Mouse (Mus musculus) forebrain, embryonic 14.5 days (tissue): ENCODE results near the gene 2210011C24Rik. TPM values are rescaled to one million over a fixed set of nuclear protein-coding genes. Genes with fewer than 3 reads are reported as not detected.

Source experiments
- ATAC-seq: fragments of 200-750 bp; cut with Nextera tagmentation; 2 replicates; pipeline ENCODE4 v1.8.0; 2017; ENCODE audit warnings: mild to moderate bottlenecking, moderate library complexity
- DNase-seq: peaks from one replicate; pipeline ENCODE4 v3.0.0-alpha.2; 2015; ENCODE audit warnings: low spot score
- H3K27ac ChIP-seq: fragments of 300-500 bp; sonication (generic); 2 replicates; pipeline ENCODE4 v1.5.1; 2014; ENCODE audit warnings: low read depth, mild to moderate bottlenecking, control low read depth, low read length, moderate library complexity
- H3K27me3 ChIP-seq: fragments of 300-500 bp; sonication (generic); replicated peaks from 2 replicates; pipeline ENCODE4 v1.6.1; 2014; ENCODE audit warnings: low read length, control low read depth, mixed read lengths; ENCODE audit not compliant: control insufficient read depth, insufficient read depth
- H3K36me3 ChIP-seq: fragments of 300-500 bp; sonication (generic); 2 replicates; pipeline ENCODE4 v1.6.1; 2014; ENCODE audit warnings: low read length, control low read depth; ENCODE audit not compliant: control insufficient read depth, insufficient read depth
- H3K4me1 ChIP-seq: fragments of 300-500 bp; sonication (generic); 2 replicates; pipeline ENCODE4 v1.6.1; 2014; ENCODE audit warnings: antibody characterized with exemption, low read length, control low read depth; ENCODE audit not compliant: control insufficient read depth, insufficient read depth
- H3K4me2 ChIP-seq: fragments of 300-500 bp; sonication (generic); 2 replicates; pipeline ENCODE4 v1.6.1; 2014; ENCODE audit warnings: mild to moderate bottlenecking, control low read depth, low read length
- H3K4me3 ChIP-seq: fragments of 300-500 bp; sonication (generic); 2 replicates; pipeline ENCODE4 v1.5.1; 2014; ENCODE audit warnings: low read depth, low read length, control low read depth
- H3K9ac ChIP-seq: fragments of 300-500 bp; sonication (generic); 2 replicates; pipeline ENCODE4 v1.6.1; 2014; ENCODE audit warnings: mild to moderate bottlenecking, low read length, control low read depth, moderate library complexity
- H3K9me3 ChIP-seq: fragments of 300-500 bp; sonication (generic); replicated peaks from 2 replicates; pipeline ENCODE4 v1.6.1; 2016; ENCODE audit warnings: low read length, control low read depth, mixed read lengths; ENCODE audit not compliant: control insufficient read depth
- WGBS: fragments of 180-500 bp; shearing (Covaris S2); extraction: QIAGEN DNeasy Blood & Tissue Kit; methylation state at CpG from one replicate; pipeline ENCODE4 v1.1.7; 2014; 5-methylcytosine and 5-hydroxymethylcytosine counted together
- polyA plus RNA-seq: library from polyadenylated mRNA; unstranded; fragments of >200 nt; fragmentation: Nextera tagmentation; extraction: Ambion mirVana; gene quantifications from 2 replicates; pipeline ENCODE4 v1.2.1, GENCODE M21; 2014

Gene 2210011C24Rik
- not detected in 2 replicates for polyA plus RNA-seq

DNA sequence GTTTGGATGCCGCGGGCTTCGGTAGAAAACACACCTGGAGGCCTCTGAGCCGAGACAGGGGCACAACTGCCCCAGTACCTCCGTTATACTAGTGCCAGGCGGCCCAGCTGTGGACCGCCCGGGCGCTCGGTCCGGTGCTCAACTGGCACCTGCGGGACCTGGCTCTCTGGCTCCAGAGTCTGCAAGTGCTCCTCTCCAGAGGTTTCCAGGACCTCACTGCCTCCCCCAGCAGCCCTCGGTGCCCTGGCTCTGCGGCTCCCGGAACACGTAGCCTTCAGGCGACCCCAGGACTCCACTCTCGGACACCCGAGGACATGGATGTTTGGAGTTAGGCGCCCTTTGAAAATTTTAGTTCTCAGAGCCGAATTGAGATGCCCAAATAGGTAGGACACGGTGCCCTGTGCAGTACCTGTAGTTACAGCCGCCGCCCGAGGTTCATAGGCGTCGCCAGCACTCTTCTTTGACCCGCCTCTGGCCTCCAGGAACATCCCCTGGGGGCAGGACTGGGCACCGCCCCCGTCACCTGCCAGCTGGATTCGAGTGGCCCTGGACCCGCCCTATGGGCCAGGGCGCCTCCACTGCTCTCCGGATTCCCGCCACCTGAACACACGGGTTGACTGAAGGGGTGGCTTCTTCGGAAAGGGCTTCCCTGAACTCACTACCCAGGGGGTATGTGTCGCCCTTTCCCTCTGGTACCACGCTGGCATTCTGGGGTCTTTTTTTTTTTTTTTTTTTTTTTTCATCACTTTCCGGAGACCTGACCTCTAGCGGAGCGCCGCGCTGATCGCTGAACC, at the start of gene 2210011C24Rik:
Gene 2210011C24Rik (minus strand): TSS at position 467 of the 794 bp plus-strand sequence.
- peaks cover 38% of the 10 kb centered on the region for H3K27me3 ChIP-seq
- ATAC-seq (peak; percentile 22; the same call in 1 of the 2 replicates), DNase-seq (no peak)
- H3K4me1 ChIP-seq, result peaks cover 2% of the 10 kb centered on the region; the same call in 1 of the 2 replicates
- peak within 1 kb of the TSS; percentile 94 for H3K4me2 ChIP-seq
- peak within 1 kb of the TSS; percentile 57 for H3K9ac ChIP-seq
- H3K4me3 ChIP-seq, result peak within 1 kb of the TSS; percentile 52
- no peak within 1 kb of the TSS for H3K27ac ChIP-seq
- no peaks in the 10 kb centered on the region for H3K9me3 ChIP-seq
- H3K36me3 ChIP-seq, result no peaks in the 10 kb centered on the region
- under 1% methylated on average over 45 of the region's 45 CpGs for WGBS

DNA sequence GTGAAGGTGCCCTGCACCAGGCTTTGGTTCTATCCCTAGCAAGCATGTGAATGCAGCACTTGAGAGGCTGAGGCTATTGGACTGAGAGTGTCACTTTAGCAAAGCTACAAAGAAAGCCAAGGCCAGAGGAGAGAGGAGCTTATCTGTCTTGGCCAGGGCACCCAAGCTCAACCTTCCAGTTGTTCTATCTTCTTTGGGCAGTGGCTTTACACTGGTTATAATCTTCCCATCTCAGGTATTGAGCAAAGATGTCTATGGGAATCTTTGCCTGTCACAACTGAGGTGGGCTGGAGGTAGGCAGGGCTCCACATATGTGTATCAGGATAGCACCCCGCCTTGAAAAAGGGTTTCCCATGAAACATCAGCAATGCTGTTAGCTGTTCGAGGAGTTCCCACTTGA, 48.3 kb upstream of the 2210011C24Rik start:
- no peaks in the 10 kb centered on the region for H3K27me3 ChIP-seq
- no peaks in the 10 kb centered on the region for H3K36me3 ChIP-seq
- WGBS, result 89% methylated on average over 2 of the region's 2 CpGs
- H3K4me2 ChIP-seq, result no peak overlapping the region
- ATAC-seq (no peak), DNase-seq (no peak)
- H3K9me3 ChIP-seq, result no peaks in the 10 kb centered on the region
- H3K4me1 ChIP-seq, result no peaks in the 10 kb centered on the region
- no peak overlapping the region for H3K9ac ChIP-seq
- H3K27ac ChIP-seq, result no peak overlapping the region
- H3K4me3 ChIP-seq, result no peak overlapping the region

DNA sequence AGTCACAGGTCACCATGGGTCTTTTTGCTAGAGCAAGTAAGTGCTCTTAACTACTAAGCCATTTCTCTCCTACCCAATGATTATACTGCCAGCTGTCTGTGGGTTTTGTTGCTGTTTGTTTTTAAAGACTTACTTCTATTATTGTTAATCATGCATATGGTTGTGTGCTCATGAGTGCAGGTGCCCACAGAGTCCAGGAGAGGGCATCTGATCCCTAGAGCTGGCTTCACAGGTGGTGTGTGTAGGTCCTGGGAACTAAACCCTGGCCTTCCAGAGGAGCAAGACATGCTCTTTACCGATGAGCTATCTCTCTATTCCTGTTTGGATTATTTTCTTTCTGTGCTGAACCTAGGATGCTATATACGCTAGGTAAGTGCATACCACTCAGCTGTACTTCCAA, 47.3 kb upstream of the 2210011C24Rik start:
- WGBS, result 91% methylated on average over 2 of the region's 2 CpGs
- Histone ChIP-seq H3K27me3 (no peaks in the 10 kb centered on the region), H3K4me2 (no peak overlapping the region), H3K36me3 (no peaks in the 10 kb centered on the region), H3K27ac (no peak overlapping the region), H3K4me1 (no peaks in the 10 kb centered on the region), H3K9me3 (no peaks in the 10 kb centered on the region), H3K4me3 (no peak overlapping the region), H3K9ac (no peak overlapping the region)
- ATAC-seq, result no peak
- no peak for DNase-seq

DNA sequence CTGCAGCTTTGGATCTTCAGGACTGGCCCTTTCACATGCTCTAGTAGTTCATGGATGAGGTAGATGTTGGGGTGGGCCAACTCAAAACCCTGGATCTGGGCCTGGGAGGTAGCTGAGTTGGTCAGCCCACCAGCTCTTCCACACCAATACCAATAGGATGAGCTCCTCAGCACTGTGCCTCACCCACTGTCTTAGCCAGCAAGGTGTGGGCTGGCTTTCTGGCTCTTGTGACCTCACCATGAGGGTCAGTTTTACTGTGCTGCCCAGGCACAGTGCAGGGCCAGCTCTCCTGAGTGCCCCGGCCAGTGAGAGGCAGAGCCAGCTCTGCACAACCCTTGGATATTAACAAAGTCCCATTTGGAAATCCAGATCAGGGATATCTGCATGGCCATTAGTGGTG, 45.9 kb upstream of the 2210011C24Rik start:
- no peak for DNase-seq
- no peaks in the 10 kb centered on the region for H3K27me3 ChIP-seq
- H3K9ac ChIP-seq, result no peak overlapping the region
- H3K4me1 ChIP-seq, result no peaks in the 10 kb centered on the region
- ATAC-seq, result no peak
- no peak overlapping the region for H3K27ac ChIP-seq
- H3K9me3 ChIP-seq, result no peaks in the 10 kb centered on the region
- no peak overlapping the region for H3K4me2 ChIP-seq
- no peaks in the 10 kb centered on the region for H3K36me3 ChIP-seq
- H3K4me3 ChIP-seq, result no peak overlapping the region
- 88% methylated on average over 1 of the region's 1 CpGs for WGBS

DNA sequence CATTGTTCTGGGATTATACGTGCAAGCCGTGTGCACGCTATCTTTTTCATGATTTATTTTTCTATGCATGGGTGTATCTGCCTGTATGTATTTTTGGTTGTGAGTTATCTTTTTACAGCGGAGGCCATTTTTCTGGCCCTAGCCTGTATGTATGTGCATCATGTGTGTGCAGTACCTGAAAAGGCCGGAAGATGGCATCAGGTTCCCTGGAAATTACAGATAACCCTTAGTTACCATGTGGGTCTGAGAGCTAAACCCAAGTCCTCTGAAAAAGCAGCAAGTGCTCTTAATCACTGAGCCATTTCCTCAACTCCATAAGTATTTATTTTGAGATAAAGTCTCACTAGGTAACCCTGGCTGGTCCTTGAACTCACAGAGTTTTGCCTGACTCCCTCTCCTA, 41.3 kb upstream of the 2210011C24Rik start:
- 94% methylated on average over 5 of the region's 5 CpGs for WGBS
- ATAC-seq, result no peak
- no peaks in the 10 kb centered on the region for H3K9me3 ChIP-seq
- H3K4me3 ChIP-seq, result no peak overlapping the region
- no peak overlapping the region for H3K4me2 ChIP-seq
- DNase-seq, result no peak
- no peaks in the 10 kb centered on the region for H3K36me3 ChIP-seq
- no peak overlapping the region for H3K9ac ChIP-seq
- no peaks in the 10 kb centered on the region for H3K27me3 ChIP-seq
- no peaks in the 10 kb centered on the region for H3K4me1 ChIP-seq
- H3K27ac ChIP-seq, result no peak overlapping the region

DNA sequence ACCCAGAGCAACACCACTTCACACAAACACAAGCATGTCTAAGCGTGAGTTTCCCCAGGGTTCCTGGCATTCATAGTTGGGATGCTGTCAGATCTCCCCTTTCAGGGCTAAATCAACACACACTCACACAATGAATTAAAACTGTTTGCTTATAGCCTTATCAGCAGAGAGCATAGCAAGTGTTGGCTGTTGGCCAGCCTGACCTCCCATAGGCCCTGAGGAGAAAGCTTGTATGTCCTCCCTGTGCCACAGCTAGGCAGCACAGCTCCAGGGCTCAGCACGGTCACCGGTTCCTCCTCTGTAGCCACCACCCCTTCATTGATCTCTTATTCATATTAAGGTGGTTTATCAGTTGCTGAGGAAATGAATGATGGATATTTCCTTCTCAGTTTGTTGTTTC, 40.8 kb upstream of the 2210011C24Rik start:
- H3K4me3 ChIP-seq, result no peak overlapping the region
- H3K27me3 ChIP-seq, result no peaks in the 10 kb centered on the region
- no peaks in the 10 kb centered on the region for H3K4me1 ChIP-seq
- no peak overlapping the region for H3K27ac ChIP-seq
- no peak for DNase-seq
- WGBS, result 83% methylated on average over 3 of the region's 3 CpGs
- ATAC-seq, result no peak
- no peak overlapping the region for H3K9ac ChIP-seq
- no peaks in the 10 kb centered on the region for H3K36me3 ChIP-seq
- no peaks in the 10 kb centered on the region for H3K9me3 ChIP-seq
- no peak overlapping the region for H3K4me2 ChIP-seq

DNA sequence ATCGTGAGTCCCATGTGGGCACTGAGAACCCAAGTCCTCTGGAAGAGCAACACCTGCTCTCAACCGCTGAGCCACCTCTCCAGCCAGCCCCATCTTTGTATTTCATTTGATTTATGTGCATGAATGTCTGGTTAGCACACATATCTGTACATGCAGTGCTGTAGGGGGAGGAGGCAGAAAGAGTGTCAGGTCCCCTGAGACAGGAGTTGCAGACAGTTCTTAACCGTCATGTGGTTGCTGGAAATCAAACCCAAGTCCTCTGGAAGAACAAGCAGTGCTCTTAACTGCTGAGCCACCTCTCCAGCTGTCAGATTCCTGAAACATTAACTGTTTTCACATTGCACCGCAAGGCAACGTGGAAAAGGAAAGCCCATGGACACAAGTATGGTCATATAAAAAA, 36.2 kb upstream of the 2210011C24Rik start:
- no peaks in the 10 kb centered on the region for H3K4me1 ChIP-seq
- H3K27ac ChIP-seq, result no peak overlapping the region
- ATAC-seq (no peak), DNase-seq (no peak)
- no peak overlapping the region for H3K9ac ChIP-seq
- H3K4me2 ChIP-seq, result no peak overlapping the region
- no peaks in the 10 kb centered on the region for H3K9me3 ChIP-seq
- H3K27me3 ChIP-seq, result peaks cover 22% of the 10 kb centered on the region
- 82% methylated on average over 5 of the region's 5 CpGs for WGBS
- no peaks in the 10 kb centered on the region for H3K36me3 ChIP-seq
- no peak overlapping the region for H3K4me3 ChIP-seq

DNA sequence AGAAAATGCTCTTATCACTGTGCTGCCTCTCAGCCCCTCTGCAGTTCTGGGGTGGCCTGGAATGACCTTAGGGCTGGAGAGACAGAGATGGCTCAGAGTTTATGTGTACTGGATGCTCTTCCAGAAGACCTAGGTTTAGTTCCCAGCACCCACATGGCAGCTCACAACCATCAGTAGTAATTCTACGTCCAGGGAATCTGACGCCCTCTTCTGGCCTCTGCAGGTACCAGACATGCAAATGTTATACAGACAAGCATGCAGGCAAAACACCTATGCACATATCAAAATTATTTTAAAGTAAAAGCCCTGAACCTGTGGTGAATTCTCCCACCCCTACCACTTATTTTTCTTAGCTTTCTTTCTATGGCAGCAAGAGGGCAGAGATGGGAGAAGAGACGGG, 34.5 kb upstream of the 2210011C24Rik start:
- H3K9ac ChIP-seq, result no peak overlapping the region
- DNase-seq, result no peak
- ATAC-seq, result no peak
- H3K4me2 ChIP-seq, result no peak overlapping the region
- H3K4me3 ChIP-seq, result no peak overlapping the region
- peaks cover 38% of the 10 kb centered on the region for H3K27me3 ChIP-seq
- no peak overlapping the region for H3K27ac ChIP-seq
- 90% methylated on average over 3 of the region's 3 CpGs for WGBS
- H3K4me1 ChIP-seq, result peaks cover 5% of the 10 kb centered on the region; the same call in 1 of the 2 replicates
- H3K36me3 ChIP-seq, result no peaks in the 10 kb centered on the region
- no peaks in the 10 kb centered on the region for H3K9me3 ChIP-seq

DNA sequence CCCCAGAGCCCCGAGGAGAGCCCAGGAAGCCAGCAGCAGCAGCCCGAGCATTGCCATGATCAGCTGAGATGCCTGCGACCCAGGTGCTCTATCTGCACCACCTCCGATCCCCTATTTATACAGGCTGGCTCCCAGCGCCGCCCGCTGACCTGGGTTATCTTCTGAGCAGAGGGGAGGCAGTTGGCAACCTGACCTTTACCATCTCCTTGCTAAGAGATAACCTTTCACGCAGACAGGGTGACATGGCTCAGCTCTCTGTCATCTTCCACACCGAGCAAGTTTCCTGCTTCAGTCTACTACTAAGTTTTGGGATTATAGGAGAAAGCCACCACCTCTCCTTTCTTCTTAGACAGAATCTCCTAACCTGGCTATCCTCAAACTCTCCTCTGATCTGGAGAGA, 32.9 kb upstream of the 2210011C24Rik start, which contains the start of gene Rln3:
Gene Rln3 (minus strand): TSS at position 101 of the 400 bp plus-strand sequence.
- ATAC-seq (no peak), DNase-seq (no peak)
- Histone ChIP-seq H3K4me1 (peaks cover 5% of the 10 kb centered on the region; the same call in 1 of the 2 replicates), H3K4me3 (no peak within 1 kb of the TSS), H3K4me2 (no peak within 1 kb of the TSS), H3K9me3 (no peaks in the 10 kb centered on the region), H3K27me3 (peaks cover 45% of the 10 kb centered on the region), H3K36me3 (no peaks in the 10 kb centered on the region), H3K9ac (no peak within 1 kb of the TSS), H3K27ac (no peak within 1 kb of the TSS)
- WGBS, result 17% methylated on average over 9 of the region's 9 CpGs
